Mouse (Mus musculus) spleen, adult 2 months (tissue): ENCODE results near the gene Vti1a.

ENCODE experiments used
- CTCF ChIP-seq: fragments of 200-500 bp; IDR thresholded peaks from 2 replicates; pipeline ENCODE4 v1.5.1; 2011; ENCODE audit warnings: mild to moderate bottlenecking, inconsistent platforms; ENCODE audit not compliant: insufficient read depth, insufficient read length, insufficient replicate concordance; ENCODE audit errors: extremely low read depth
- POLR2A ChIP-seq: fragments of 200-500 bp; IDR thresholded peaks from 2 replicates; pipeline ENCODE4 v1.6.1; 2011; ENCODE audit warnings: low read depth, low read length, inconsistent platforms

- TF ChIP-seq CTCF (no peak), POLR2A (no peak)
Measured at GRCm38 (mm10) chr19:55501985-55502384, 185.9 kb downstream of the Vti1a start.
